Mouse (Mus musculus): ENCODE data around the gene 4921524J17Rik.

Gene 4921524J17Rik

GRCm38 (mm10) chr8:85445936-85446685 is 13.5 kb upstream of the 4921524J17Rik start:
- in situ Hi-C loops (cut with MboI, MseI): loop anchor here in 1 of 2 experiments (25.0 kb wide), 1 partner anchor 1859 kb away; no protein-coding TSS in a partner anchor

- in situ Hi-C loops (cut with MboI, MseI): loop anchor here in 1 of 2 experiments (25.0 kb wide), 1 partner anchor 1857 kb away; no protein-coding TSS in a partner anchor
These were observed 11.5 kb upstream of the 4921524J17Rik start for GRCm38 (mm10) chr8:85444092-85444491.

- in situ Hi-C loops (cut with MboI, MseI): loop anchor here in 1 of 2 experiments (25.0 kb wide), 1 partner anchor 1854 kb away; no protein-coding TSS in a partner anchor
These were observed 8.9 kb upstream of the 4921524J17Rik start for GRCm38 (mm10) chr8:85441564-85441963.

GRCm38 (mm10) chr8:85435736-85436135 is 3.1 kb upstream of the 4921524J17Rik start:
- in situ Hi-C loops (cut with MboI, MseI): loop anchor here in 1 of 2 experiments (25.0 kb wide), 1 partner anchor 1848 kb away; no protein-coding TSS in a partner anchor

- in situ Hi-C loops (cut with MboI, MseI): loop anchor here in 1 of 2 experiments (25.0 kb wide), 1 partner anchor 1848 kb away; no protein-coding TSS in a partner anchor
These were observed 2.2 kb upstream of the 4921524J17Rik start for GRCm38 (mm10) chr8:85434817-85435216.

- in situ Hi-C loops (cut with MboI, MseI): loop anchor here in 1 of 2 experiments (25.0 kb wide), 1 partner anchor 1846 kb away; no protein-coding TSS in a partner anchor
These were observed 372 bp upstream of the 4921524J17Rik start for GRCm38 (mm10) chr8:85433017-85433393.

GRCm38 (mm10) chr8:85431281-85432167 is 1.1 kb downstream of the 4921524J17Rik start:
- in situ Hi-C loops (cut with MboI, MseI): loop anchor here in 1 of 2 experiments (25.0 kb wide), 1 partner anchor 1844 kb away; no protein-coding TSS in a partner anchor

GRCm38 (mm10) chr8:85430801-85431200 is 1.8 kb downstream of the 4921524J17Rik start:
- in situ Hi-C loops (cut with MboI, MseI): loop anchor here in 1 of 2 experiments (25.0 kb wide), 1 partner anchor 1844 kb away; no protein-coding TSS in a partner anchor

- in situ Hi-C loops (cut with MboI, MseI): loop anchor here in 1 of 2 experiments (25.0 kb wide), 1 partner anchor 1842 kb away; no protein-coding TSS in a partner anchor
These were observed 3.4 kb downstream of the 4921524J17Rik start for GRCm38 (mm10) chr8:85429219-85429618.

GRCm38 (mm10) chr8:85427026-85427425 is 5.6 kb downstream of the 4921524J17Rik start:
- in situ Hi-C loops (cut with MboI, MseI): loop anchor here in 1 of 2 experiments (25.0 kb wide), 1 partner anchor 1840 kb away; no protein-coding TSS in a partner anchor

GRCm38 (mm10) chr8:85421329-85421728 is 11.3 kb downstream of the 4921524J17Rik start:
- in situ Hi-C loops (cut with MboI, MseI): no loop called here

GRCm38 (mm10) chr8:85408526-85408925 is 24.1 kb downstream of the 4921524J17Rik start:
- in situ Hi-C loops (cut with MboI, MseI): no loop called here

GRCm38 (mm10) chr8:85408053-85408505 is 24.6 kb downstream of the 4921524J17Rik start:
- in situ Hi-C loops (cut with MboI, MseI): no loop called here

GRCm38 (mm10) chr8:85405961-85406360 is 26.7 kb downstream of the 4921524J17Rik start:
- in situ Hi-C loops (cut with MboI, MseI): no loop called here

- in situ Hi-C loops (cut with MboI, MseI): no loop called here
These were observed 27.2 kb downstream of the 4921524J17Rik start for GRCm38 (mm10) chr8:85405418-85405817.

GRCm38 (mm10) chr8:85398548-85398947 is 34.1 kb downstream of the 4921524J17Rik start:
- in situ Hi-C loops (cut with MboI, MseI): loop anchor here (5.0 kb wide), 2 partner anchors 81 to 86 kb away; no protein-coding TSS in a partner anchor

GRCm38 (mm10) chr8:85397508-85397907 is 35.1 kb downstream of the 4921524J17Rik start:
- in situ Hi-C loops (cut with MboI, MseI): loop anchor here (5.0 kb wide), 2 partner anchors 80 to 85 kb away; no protein-coding TSS in a partner anchor

GRCm38 (mm10) chr8:85396432-85397079 is 36.1 kb downstream of the 4921524J17Rik start:
- in situ Hi-C loops (cut with MboI, MseI): loop anchor here (5.0 kb wide), 2 partner anchors 79 to 84 kb away; no protein-coding TSS in a partner anchor

GRCm38 (mm10) chr8:85395681-85396431 is 36.8 kb downstream of the 4921524J17Rik start:
- in situ Hi-C loops (cut with MboI, MseI): loop anchor here (5.0 kb wide), 2 partner anchors 79 to 84 kb away; no protein-coding TSS in a partner anchor

- in situ Hi-C loops (cut with MboI, MseI): loop anchor here (5.0 kb wide), 2 partner anchors 78 to 83 kb away; no protein-coding TSS in a partner anchor
These were observed 37.6 kb downstream of the 4921524J17Rik start for GRCm38 (mm10) chr8:85395017-85395416.
